Mouse (Mus musculus): ENCODE measurements around the gene Syne2.

- TF ChIP-seq CHD2 (IDR thresholded peaks at IDR 0.05; ENCODE audit: low read depth, low read length) = no peak
- TF ChIP-seq MAFK (IDR thresholded peaks at IDR 0.05; ENCODE audit: insufficient read depth, low read depth, low read length) = no peak
Observed at GRCm38 (mm10) chr12:76092789-76093466, 275.0 kb downstream of the Syne2 start.

Data from ES-E14 (cell line).